23 mouse cellular contexts compared by ENCODE assay signal in genomic region chr1:57120678-57121077, GRCm38 (mm10).
"Had no signal": no experiment of that assay in that cellular context is flagged by ENCODE, and none has a peak within 500 bp of the region (broad histone marks: within the 10 kb centered on the region; RNA-seq: fewer than 3 reads in every experiment).

No protein-coding gene starts in this region.

- H3K27ac ChIP-seq: kidney, embryonic 15.5 days; left cerebral cortex, adult 2 months; limb, embryonic 12.5 days; limb, embryonic 15.5 days; liver, embryonic 14.5 days; lung, embryonic 15.5 days; midbrain, embryonic 15.5 days; neural tube, embryonic 13.5 days; stomach, embryonic 15.5 days had no signal

- H3K27me3 ChIP-seq: kidney, embryonic 15.5 days; limb, embryonic 12.5 days; limb, embryonic 15.5 days; lung, embryonic 15.5 days; midbrain, embryonic 15.5 days; neural tube, embryonic 13.5 days; stomach, embryonic 15.5 days had no signal

- H3K9me3 ChIP-seq: kidney, embryonic 15.5 days; limb, embryonic 12.5 days; limb, embryonic 15.5 days; lung, embryonic 15.5 days; midbrain, embryonic 15.5 days; neural tube, embryonic 13.5 days; stomach, embryonic 15.5 days had no signal

- H3K9ac ChIP-seq: kidney, embryonic 15.5 days; limb, embryonic 12.5 days; limb, embryonic 15.5 days; liver, embryonic 14.5 days; liver, postnatal 0 days; lung, embryonic 15.5 days; midbrain, embryonic 15.5 days; neural tube, embryonic 13.5 days; stomach, embryonic 15.5 days had no signal

- ATAC-seq: liver, postnatal 0 days; midbrain, embryonic 15.5 days had no signal

- H3K4me2 ChIP-seq: kidney, embryonic 15.5 days; limb, embryonic 12.5 days; limb, embryonic 15.5 days; liver, embryonic 11.5 days; lung, embryonic 15.5 days; midbrain, embryonic 11.5 days; midbrain, embryonic 15.5 days; neural tube, embryonic 13.5 days; stomach, embryonic 15.5 days had no signal

- DNase-seq: kidney, postnatal 10 days; kidney, postnatal 36 days; layer of hippocampus, postnatal 36 days; left cerebral cortex, postnatal 4 days; liver, postnatal 0 days; lung, postnatal 14 days; lung, postnatal 4 days; retina, postnatal 1 day; right cerebral cortex, postnatal 25 days; spleen, adult 18-20 months; thymus, postnatal 25 days had no signal

- H3K4me1 ChIP-seq: kidney, embryonic 15.5 days; limb, embryonic 12.5 days; limb, embryonic 15.5 days; lung, embryonic 15.5 days; midbrain, embryonic 15.5 days; neural tube, embryonic 13.5 days; stomach, embryonic 15.5 days had no signal

- H3K4me3 ChIP-seq: kidney, embryonic 15.5 days; left cerebral cortex, adult 2 months; limb, embryonic 12.5 days; limb, embryonic 15.5 days; lung, embryonic 15.5 days; midbrain, embryonic 15.5 days; myocyte; neural tube, embryonic 13.5 days; stomach, embryonic 15.5 days had no signal

- H3K36me3 ChIP-seq: kidney, embryonic 15.5 days; limb, embryonic 12.5 days; limb, embryonic 15.5 days; lung, embryonic 15.5 days; midbrain, embryonic 15.5 days; neural tube, embryonic 13.5 days; stomach, embryonic 15.5 days had no signal
